Mouse (Mus musculus) layer of hippocampus, adult 9-11 months (tissue): ENCODE data around the gene Myh9.

Source experiments
- DNase-seq: peaks from one replicate; pipeline ENCODE4 v3.0.0; 2022

The Myh9 gene

DNA sequence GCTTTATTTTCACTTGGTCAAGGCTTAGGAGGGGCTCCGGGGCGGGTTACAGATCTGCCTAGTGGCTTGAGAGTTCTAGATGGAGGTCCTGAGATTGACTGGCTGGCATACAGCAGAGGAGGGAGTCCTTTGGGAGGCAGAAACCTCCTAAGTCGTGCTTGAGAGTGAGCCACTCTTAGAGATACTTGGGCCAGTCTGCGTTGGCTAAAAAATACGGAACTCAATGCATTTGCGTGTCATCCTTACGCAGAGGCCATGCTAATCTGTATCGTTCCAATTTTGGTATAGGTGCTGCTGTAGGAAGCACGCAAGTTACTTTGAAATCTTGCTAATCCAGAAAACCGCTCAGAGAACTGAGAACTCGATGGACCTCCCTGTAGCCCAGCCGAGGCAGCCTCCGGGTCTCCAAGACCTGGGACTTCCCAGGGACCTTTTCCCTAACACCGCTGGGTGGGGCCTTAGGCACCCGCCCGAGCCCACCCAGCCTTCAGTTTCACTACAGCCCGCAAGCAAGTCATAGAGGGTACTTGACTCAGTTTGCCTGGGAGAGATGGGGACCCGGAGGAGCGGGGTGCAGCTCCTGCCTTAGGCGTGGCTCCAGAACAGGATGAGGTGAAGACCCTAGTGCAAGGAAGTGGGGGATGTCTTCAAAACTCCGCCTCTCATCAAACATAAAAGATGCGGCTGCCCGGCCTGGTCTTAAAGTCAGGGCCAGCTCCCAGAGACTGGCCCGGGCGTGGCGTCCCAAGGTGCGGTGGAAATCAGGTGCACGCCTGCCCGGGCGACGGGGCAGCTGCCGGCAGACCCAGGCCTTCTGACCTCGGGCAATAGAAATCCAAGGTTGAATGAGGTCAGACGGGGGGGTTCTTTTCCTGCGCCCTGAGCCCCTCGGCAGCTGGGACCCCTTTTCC lies 1.3 kb downstream of the Myh9 start:
- no peak for DNase-seq

DNA sequence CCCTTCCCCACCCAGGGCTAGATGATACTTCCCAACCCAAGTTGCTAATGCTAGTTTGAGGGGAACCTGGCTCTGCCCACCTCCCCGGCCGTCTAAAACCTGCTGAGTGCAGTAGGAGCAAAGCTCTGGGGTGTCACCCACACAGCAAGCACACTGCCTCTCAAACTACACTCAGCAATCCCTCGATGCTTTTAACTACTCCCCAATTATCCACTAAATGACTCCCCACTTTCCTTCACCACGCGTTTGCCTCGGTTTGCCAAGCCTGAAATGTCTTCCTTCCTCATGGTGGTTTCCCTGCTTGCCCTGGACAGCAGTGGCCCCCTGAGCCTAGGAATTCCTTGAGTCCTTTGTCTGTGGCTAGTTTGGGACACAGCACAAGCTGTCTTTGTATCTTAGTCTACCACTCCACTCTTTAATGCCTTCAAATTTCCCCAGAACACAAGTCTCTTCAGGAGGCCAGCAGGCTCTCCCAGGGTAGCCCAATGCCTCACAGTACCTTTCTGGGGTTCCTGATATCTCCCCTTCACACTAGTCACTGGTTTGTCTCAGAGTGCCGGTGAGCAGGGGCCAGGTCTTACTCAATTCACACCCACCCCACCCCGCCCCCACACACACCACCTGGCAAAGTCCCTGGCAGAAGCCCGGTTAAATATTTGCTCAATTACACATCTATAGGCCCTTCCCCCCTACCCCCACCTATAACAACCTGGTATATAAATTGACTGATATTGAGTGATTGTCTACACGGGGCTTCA lies 2.3 kb downstream of the Myh9 start:
- DNase-seq: no peak

DNA sequence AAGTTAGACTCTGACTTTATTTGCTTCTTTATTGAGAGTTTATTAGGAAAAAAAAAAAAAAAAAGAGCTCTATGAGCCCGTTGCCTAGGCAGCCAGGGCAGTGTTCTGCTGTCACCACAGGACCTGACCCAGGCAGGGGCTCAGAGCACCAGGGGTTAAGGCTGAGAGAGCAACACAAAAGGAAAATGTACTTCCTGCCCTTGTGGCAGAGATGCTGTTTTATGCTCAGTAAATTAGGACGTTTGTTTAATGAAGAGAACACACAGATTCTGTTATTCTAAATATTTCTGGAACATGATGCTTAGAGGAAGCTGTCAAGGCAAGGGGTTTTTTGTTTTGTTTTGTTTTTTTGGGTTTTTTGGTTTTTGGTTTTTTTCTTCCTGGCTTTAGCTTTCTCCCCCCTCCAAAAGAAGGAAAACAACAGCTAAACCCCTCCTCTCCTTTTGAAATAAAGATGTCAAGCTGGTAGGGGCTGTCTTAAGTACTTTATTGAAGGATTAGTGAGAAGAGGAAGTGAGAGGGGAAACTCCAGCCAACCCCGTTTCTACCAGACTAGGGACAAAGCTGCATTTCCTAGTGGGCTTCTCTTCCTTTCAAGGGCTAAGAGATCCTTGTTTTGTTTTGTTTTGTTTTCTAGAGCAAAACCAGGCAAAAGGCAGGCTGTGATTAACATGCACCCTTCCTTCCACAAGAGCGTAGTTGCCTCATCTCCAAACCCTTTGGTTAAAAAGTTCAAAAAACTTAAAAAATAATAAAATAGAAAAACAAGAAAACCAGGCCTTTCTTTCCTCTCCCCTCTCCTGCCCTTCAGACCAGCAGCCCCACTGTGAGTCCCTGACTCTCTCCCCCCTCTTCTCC lies 3.2 kb downstream of the Myh9 start:
- no peak for DNase-seq

DNA sequence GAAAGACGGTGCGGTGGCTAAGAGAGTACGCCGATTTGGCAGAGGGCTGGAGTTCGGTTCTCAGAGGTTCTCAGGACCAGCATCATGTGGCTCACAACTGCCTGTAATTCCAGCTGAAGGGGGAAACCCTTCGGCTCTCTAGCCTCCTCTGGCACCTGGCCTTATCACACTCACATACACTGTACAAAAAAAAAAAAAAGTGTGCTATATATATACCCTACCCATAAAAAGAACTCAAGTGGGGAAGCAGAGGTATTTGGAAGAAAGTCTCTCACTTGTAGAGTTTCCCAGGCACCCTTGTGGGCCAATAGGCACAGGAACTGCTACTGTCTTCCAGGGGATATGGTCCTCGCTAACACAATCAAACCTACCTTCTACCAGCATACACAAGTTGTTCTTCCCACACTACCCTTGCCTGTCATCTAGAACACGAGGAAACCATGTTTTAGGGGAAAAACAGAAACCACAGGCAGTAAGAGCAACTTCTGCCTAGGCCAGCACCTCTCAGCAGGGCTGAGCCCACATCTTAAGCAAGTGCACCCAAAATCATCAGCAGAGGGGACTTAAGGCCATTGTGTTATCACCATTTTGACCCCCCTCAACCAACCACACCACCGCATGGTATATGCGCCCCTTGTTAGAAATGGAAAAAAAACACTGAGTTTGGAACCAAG lies 4.4 kb downstream of the Myh9 start:
- no peak for DNase-seq

DNA sequence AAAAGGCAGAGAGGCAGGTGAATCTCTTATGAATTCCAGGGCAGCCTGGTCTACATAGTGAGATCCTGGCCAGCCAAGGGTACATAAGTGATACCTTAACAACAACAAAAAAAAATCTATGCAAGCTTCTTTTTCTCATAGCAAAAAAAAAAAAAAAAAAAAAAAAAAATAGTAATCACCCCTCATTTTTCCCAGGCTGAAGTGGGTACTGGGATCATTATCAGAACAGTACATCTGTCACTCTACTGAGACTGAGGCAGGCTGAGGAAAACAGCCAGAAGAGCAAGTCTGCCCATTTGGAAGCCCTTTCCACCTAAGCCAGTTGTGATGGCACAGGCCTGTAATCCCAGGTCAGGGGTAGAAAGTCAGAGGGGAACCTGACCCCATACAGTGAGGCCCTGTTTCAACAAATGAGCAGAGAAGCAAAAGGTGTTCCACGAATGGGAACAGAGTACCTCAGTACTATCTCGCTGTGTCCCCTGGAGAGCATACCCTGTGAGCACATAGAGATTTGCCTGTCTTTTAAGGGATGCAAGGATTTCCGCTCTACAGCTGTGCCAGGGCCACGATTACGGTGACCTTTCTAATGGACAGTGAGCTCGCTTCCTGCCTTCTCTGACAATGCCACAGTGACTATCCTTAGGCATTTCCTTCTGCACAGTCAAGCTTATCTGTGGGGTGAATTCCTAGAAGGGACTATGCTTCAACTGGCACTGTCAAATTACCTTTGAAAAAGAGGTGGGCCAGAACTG lies 5.1 kb downstream of the Myh9 start:
- no peak for DNase-seq

DNA sequence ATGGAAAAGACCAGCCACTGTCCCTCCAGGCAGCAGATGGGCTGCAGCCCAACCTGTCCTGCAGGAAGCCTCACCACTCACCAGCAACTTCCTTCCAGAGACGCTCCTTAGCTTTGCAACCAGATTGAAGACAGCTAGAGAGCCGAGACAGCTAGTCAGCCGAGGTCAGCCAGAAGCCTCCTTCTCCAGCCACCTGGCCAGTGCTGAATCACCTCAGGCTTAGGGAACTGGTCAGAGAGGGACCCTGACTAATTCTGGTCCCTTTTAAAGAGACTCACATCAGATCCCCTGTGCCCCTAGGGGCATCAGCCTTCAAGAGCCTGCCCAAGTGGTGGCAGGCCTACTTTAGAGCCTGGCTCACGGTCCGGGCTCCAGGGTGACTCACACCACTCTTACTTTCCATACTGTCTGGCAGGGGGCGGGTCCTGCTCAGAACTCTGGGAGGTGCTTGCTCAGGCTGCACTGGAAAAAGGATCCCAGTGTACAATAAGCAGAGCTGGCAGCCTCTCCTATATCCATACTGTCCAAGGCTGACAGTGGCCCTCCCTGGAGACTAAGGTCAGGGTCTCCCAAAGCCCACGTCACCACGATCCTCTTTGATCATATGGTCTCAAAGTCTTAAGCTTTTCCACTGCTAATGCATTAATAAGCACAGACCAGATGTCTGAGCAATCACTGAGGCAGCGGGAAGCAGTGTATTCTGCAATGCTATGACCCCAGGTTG lies 5.9 kb downstream of the Myh9 start:
- no peak for DNase-seq

DNA sequence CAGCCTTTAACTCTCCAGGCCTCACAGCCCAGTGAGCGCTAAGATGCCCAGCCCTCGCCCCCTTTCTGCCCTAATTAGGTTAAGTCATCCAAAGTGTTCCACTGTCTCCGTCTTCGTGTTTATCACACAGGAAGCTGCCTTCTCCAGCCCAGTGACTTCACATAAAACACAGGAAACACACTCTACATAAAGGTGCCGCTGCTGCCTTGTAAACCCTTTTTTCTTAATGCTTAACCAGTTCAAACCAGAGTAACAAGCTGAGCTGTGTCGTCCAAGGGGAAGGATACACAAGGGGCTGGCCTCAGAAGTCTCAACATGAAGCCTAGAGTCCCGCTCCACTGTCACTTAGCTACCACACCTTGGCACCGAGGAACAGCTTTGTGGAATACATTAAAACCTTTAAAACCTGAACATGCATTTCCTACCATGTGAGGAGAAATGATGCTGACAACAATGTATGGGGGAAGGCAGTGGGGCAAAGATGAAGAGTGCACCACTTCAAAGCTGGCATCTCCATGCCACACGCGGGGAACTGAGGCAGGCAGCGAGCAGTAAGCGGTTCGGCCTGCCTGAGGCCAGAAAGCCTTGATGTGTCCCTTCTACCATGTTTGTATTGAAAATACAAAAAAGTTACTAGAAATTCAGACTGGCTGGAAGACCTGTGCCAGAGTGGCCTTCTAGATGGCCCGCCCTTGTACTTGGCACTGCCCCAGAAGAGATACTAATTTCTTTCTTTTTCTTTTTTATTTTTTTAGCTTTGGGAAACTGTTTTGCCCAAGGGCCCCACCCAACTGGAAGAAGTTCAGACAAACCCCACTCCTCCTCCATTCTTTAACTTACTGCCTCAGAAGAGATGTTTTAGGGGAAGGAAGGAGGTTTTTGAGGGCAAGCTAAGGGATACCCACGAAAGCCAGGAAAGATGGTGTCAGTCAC lies 7.4 kb downstream of the Myh9 start:
- DNase-seq: no peak

DNA sequence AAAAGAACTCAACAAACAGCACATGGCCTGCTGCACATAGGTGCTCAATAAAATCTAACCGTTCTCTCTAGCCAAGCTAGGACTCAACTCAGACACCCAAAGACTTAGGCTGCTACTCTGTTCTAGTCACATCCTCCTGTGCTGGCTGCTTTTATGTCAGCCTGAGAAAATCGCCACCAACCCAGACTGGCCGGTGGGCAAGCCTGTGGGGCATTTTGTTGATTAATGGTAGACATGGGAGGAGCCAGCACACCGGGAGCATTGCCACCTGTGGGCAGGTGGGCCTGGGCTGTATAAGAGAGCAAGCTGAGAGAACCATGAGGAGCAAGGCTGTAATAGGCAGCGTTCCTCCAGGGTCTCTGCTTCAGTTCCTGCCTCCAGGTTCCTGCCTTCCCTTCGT lies 8.2 kb downstream of the Myh9 start:
- DNase-seq: no peak

DNA sequence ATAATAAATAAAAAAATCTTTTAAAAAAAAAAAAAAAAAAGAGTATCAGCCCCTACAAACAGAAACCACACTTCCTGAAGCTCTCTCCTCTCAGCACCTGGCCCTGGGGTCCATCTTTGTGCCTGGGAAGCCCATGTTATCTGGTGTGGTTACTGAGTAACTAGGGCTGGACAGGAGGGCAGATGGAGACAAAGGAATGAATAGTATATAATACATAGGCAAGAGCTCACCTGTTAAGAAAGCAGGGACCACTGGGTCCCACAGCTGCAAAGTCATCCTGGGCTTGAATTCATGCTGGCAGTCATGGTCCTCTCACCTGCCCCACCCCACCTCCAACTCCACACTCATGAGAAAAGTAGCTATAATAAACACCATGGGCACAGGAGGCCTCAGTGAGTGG lies 8.9 kb downstream of the Myh9 start:
- DNase-seq: no peak

DNA sequence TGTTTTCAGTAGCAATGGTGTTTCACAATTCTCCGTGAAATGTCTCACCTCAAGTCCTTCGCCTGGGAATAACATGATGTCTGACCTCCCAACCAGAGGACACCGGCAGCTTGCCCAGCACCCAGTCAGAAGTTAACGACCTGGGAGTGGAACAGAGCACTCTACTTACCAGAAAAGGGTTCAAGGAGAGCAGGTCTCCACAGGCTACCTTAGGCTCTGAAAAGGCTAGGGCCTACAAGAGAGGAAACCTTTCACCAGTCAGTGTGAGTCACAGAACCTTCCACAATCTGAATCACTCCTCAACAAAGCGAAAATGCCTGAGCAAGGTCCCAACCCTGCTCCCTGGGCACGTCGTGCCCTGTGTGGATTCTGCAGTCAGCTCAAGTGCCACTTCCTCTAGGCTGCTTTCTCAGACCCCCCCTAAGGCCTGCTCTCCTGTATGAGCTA lies 9.5 kb downstream of the Myh9 start:
- DNase-seq: no peak

DNA sequence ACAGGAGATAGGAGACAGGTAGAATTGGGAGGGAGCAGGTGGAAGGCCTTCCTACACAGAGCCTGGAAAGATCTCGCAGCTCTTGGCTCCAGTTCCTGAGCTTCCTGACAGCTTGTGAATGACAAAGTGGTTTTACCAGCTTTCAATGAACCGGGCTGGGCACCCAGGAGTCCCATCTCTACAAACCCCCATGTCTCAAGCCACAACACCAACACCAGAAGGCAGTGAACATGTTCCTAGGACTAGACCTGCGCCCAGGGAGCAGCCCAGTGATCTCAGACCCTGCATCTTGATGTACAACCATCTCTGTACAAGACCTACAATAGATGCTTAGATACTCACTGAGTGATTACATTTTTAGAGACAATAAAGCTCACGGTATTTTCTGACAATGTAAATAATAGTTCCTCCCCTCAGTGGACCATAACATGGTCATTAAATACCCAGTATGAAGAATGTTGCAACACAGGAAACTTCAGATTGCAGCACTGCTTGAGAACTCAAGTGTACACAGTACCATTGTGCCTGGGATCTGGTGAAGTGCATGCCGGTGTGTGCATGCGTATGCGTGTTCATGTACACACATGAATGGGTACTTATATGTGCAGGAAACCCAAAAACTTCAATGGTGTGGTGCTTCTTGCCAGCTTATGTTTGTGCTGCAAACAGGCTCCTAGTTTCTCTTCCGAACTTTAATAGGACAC lies 10.1 kb downstream of the Myh9 start:
- DNase-seq: no peak

DNA sequence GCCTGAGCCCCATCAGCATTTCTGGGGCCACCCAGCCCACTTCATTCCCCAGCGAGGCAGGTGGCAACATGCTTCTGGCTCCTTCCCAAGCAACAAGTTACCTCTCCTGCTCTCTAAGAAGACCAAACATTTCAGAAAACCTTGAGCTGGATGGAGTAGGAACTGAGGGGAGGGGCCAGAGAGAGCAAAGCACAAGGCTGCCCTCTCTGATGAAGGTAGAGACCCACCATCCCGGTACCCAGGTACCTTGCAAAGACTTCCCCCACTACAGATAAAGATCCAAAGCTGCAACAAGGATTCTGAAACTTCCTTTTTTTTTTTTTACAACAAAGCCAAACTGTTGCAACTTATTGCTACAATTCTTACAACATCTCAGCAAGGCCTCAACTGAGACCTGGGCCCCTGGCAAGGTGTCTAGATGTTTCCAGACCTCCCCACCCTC lies 10.8 kb downstream of the Myh9 start:
- no peak for DNase-seq

DNA sequence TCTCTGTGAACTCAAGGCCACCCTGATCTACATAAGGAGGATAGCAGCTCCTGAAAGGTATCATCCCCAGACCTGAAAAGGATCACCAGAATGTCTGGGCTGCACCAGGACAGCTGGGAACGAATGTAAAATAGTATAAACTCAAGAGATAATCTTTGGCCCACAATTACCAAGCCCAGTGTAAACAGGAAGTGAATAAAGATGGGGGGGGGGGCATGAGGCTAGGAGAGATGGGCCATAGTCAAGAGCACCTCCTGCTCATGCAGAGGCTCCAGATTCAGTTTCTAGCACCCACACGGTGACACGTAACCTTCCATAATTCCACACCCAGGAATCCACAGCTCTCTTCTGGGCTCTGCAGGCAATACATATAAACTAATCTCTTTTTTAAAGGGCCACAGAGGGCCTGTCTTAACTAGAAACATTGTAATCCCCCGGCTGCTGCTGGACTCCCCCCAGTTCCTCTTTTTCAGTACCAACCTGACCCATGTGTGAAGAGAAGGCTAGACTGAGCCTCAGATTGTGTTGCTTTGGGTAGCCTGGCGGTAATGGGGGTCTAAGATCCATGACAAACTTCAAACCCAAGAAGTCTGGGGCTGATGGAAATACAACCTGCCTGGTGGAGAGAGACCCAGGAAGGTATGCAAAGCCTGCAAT lies 11.4 kb downstream of the Myh9 start:
- no peak for DNase-seq

DNA sequence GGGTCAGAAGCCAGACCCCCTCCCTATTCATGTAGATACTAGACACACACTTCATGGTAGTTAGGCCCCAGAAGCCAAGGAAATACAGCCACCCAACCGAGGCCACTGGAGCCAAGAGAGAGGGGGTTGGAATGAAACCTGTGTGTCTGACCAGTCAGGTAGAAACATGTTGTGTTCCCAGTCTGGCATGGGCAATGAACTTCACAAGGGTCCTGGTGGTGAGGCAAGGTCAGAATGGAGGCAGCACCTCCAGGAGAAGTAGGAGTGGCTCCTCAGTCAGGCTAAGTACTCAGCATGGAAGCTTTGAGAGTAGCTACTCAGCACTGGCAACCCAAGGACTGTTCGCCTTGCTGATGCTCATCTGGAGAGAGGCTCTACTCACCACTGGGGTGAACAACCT lies 12.4 kb downstream of the Myh9 start:
- no peak for DNase-seq

DNA sequence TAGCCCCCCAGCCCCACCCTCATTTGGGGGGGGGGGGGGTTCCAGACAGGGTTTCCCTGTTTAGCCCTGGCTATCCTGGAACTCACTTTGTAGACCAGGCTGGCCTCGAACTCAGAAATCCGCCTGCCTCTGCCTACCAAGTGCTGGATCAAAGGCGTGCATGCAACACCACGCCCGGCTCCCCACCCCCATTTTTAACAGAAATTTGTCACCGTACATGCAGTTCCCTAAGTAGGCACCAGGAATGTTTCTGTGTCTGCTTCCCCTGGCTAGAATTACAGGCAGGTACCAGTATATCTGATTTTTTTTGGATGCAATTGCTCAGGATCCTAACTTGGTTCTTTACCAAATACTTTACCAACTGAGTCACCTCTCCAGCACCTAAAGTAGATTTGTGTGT lies 13.1 kb downstream of the Myh9 start:
- DNase-seq: no peak

DNA sequence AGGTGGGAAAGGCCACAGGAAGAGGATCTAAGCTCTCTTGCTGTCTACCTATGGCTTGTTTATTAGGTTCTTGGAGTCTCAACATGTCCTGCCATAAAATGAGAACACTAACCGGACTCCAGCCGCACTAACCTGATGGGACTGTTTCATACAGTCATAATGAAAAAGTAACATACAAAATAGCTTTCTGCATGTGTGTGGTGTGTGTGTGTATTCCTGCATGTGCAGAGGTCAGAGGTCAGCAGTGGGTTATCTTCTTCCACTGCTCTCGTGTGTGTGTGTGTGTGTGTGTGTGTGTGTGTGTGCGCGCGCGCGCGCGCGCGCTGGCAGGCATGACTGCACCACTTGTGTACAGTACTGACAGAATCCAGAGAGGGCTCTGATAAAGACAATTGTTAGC lies 13.7 kb downstream of the Myh9 start:
- no peak for DNase-seq

DNA sequence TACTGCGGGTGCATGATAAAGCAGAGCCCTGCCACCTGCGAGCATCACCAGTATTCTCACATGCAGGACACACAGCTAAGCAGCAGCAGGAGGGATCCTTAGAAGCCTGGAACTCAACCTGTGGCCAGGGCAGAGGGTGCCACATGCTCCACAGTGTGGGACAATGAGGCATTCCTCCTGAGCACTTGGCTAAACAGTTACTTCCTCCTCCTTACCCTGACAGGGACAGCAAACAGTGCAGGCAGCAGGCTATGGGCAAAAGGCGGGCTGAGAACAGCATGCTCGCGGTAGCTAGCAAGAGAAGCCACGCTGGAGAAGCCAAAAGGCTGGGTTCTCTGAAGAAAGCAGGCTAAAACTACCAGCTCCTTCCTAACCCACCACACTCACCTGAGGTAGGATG lies 14.2 kb downstream of the Myh9 start:
- DNase-seq: no peak

DNA sequence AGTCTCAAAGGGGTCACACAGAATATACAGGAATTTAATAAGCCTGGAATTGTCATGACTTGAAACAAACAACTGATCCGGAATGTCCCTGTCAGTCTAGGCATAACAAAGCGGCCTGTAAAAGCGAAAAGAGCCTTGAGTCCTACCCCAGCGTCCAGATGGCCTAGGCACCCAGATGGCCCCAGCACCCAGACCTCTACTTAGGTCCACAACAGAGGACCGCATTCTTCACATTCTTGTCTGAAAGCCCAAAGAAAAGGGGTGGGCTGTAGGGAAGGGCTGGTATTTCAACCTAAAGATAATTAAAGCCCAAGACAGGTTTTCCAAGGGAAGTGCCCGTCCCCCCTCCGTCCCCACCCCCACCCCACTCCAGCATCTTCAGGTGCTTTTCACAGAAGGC lies 14.6 kb downstream of the Myh9 start:
- no peak for DNase-seq

DNA sequence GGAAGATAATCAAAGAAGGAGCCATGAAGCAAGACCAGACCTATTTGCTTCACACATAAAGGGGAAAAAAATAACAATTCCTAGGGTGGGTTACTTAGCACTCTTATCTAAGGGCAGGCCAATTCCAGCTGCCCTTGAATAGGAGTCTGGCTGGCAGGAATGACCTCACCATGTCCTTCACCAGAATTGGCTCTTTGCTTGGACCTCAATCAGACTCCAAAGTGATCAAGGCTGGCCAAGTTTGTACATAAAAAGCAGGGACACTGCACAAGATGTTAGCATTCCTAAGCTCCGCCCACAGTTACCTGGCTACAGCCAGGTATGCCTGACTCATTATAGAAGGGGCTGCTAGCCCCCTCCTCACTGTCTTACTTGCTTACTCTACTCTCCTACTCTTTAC lies 16.6 kb downstream of the Myh9 start:
- DNase-seq: no peak
